Mouse (Mus musculus): ENCODE data around the gene Pde4c. TPM values are rescaled to one million over a fixed set of nuclear protein-coding genes. Genes with fewer than 3 reads are reported as not detected.

Gene Pde4c
- polyA plus RNA-seq, 1 experiment from 2014 or later, result 0.16 TPM

DNA sequence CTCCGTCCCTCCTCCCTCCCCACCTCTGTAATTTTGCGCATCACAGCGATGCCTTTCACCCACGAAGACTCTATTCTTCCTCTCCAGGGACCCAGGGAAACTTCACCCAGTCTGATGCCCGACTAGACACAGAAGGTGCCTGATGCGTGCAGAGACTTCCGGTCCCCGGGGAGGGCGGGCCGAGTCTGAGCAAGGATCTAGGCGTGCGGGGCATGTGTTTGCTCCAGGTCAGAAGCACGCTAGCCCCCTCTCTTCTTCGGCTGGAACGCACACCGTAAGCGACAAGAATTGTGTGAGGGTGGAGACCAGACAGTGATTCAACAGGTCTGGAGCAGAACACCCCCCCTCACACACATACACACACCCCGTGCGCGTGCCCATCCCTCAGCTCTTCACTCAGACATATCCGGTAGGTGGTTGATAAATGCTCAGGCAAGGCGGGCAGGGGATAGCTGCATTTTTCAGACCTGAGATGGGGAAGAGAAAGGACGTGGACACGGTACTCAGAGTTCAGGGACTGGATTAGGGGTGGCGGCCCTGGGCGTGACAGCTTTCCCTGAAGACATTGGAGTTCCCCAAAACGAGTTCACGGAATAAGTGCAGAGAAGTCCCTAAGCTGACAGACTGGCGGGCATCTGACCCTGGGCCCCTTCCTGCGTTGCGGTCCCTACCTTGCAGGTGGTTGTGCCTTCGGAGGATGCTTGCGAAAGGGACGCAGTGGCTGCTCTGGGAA lies 42.5 kb downstream of the Pde4c start:
- ATAC-seq (ENCODE audit: borderline replicate concordance, extremely low read depth, low FRiP score, low TSS enrichment), result no peak
- Histone ChIP-seq H3K36me3 (peaks cover 26% of the 10 kb centered on the region), H3K9ac (peak overlapping the region; percentile 61), H3K4me1 (peaks cover 34% of the 10 kb centered on the region), H3K27me3 (no peaks in the 10 kb centered on the region), H3K9me3 (no peaks in the 10 kb centered on the region), H3K4me2 (peak overlapping the region; percentile 97), H3K4me3 (peak overlapping the region; percentile 52), H3K27ac (peak overlapping the region; percentile 70)
- WGBS, result 1% methylated on average over 34 of the region's 34 CpGs

DNA sequence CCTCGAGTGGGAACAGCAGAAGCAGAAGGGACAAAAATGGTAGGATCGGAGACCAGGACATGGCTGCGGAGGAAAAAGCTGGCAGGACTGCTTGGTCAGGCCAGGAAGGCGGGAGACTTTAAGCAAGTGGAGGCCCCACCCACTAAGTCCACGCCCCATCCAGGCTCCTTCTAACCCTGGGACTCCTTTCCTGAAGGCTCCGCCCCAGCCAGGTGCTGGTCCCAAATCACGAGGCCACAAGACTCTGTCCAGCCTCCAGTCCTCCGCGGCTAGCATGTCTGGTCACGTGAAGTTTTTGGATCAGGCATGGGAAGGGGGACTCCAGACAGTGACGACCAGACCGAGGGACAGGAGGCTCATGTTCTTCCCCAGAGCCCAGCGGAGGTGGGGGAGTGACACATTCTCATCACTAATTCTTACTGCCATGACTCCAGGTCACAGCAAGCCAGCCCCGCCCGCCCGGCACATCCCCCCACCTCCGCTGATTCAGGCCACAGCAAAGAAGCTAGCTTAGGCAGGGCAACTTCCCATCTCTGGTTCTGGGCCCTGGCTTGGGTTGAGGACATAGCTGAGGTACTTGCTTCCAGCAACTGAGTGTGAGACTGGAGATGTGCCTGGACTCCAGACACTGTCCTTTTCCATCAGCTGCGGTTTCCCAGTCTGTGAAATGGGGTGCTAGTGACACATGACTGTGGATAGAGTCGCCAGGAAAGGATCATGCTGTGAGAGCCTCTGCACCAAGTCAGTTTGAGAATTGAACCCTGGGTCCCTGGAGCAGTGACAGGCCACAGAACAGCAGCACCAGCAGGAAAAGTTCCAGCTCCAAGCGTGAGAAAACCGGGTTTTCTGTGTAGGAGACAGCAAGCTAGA lies 43.3 kb downstream of the Pde4c start:
- WGBS, result 6% methylated on average over 21 of the region's 21 CpGs
- H3K27ac ChIP-seq, result peak overlapping the region; percentile 70
- H3K27me3 ChIP-seq, result no peaks in the 10 kb centered on the region
- ATAC-seq (ENCODE audit: borderline replicate concordance, extremely low read depth, low FRiP score, low TSS enrichment), result peak; percentile 72
- H3K4me1 ChIP-seq, result peaks cover 27% of the 10 kb centered on the region
- H3K4me2 ChIP-seq, result peak overlapping the region; percentile 97
- no peaks in the 10 kb centered on the region for H3K9me3 ChIP-seq
- H3K36me3 ChIP-seq, result peaks cover 34% of the 10 kb centered on the region
- peak overlapping the region; percentile 52 for H3K4me3 ChIP-seq
- H3K9ac ChIP-seq, result peak overlapping the region; percentile 61

DNA sequence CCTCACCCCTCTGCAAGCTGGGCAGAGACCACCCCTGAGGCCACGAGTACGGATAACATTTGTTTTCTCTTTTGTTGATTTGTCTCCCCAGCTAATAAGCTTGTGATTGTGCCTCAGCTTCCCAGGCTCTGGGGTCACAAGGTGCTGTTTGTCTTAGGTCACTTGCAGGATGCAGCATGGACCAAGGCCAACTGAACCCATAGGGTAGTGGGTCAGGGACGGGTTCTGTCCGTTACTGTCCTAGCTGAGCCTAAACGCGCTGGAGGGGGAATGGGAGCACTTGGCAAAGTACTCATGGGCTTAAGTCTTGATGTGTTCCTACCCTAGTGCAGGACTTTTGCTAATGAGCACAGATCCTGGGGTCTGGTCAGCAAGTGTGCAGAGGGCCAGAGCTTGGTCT lies 44.0 kb downstream of the Pde4c start:
- ATAC-seq (ENCODE audit: borderline replicate concordance, extremely low read depth, low FRiP score, low TSS enrichment), result no peak
- no peak overlapping the region; the same call in 1 of the 2 replicates for H3K27ac ChIP-seq
- peaks cover 38% of the 10 kb centered on the region for H3K36me3 ChIP-seq
- no peak overlapping the region; the same call in 1 of the 2 replicates for H3K4me2 ChIP-seq
- H3K9me3 ChIP-seq, result no peaks in the 10 kb centered on the region
- 74% methylated on average over 6 of the region's 6 CpGs for WGBS
- no peak overlapping the region for H3K4me3 ChIP-seq
- H3K4me1 ChIP-seq, result peaks cover 28% of the 10 kb centered on the region
- no peak overlapping the region for H3K9ac ChIP-seq
- H3K27me3 ChIP-seq, result no peaks in the 10 kb centered on the region

DNA sequence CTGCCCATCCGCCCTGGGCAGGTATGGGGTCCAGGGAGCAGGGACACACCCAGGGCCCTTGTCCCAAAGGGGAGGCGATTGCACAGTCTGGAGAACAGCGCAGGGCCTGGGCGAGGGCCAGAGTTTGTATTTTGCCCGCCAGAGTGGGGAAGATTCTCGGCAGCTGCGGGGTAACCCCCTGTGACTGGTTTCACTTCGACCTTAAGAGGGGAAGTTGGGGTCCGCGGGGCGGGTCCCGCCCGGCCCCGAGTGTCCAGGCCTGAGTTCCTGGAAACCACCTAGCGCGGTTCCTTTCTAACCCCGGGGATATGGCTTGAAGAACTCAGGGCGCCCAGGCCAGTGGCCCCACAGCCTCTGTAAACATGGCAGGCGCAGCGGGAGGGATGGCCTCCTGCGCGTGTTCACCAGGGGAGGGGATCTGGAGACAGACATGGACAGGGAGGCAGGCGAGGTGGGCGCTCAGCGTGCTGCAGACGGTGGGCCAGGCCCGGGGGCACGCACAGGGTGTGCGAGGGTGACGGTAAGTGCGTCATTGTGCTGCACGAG lies 44.8 kb downstream of the Pde4c start:
- H3K36me3 ChIP-seq, result peaks cover 38% of the 10 kb centered on the region

DNA sequence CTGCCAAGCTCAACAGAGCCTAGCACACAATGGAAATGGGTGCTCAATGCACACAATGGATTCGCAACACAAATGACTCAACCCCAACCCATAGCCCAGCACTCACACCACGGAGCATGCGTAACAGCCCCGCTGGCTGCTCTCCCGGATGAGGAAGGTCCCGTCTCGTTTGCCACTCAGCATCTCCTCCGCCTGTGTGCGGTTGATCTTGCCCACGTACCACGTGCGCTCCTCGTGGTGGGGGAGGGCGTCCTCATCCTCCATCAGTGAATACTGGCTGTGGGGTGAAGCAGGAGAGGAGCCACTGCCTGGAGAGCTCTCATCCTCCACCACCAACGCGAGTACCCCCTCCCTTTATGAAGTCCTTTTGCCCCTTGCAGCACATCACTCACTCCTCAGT lies 45.4 kb downstream of the Pde4c start:
- Histone ChIP-seq H3K27me3 (no peaks in the 10 kb centered on the region), H3K36me3 (peaks cover 38% of the 10 kb centered on the region), H3K9ac (no peak overlapping the region), H3K4me3 (no peak overlapping the region), H3K4me2 (no peak overlapping the region), H3K27ac (no peak overlapping the region), H3K4me1 (peaks cover 40% of the 10 kb centered on the region), H3K9me3 (no peaks in the 10 kb centered on the region)
- ATAC-seq (ENCODE audit: borderline replicate concordance, extremely low read depth, low FRiP score, low TSS enrichment), result no peak
- 80% methylated on average over 16 of the region's 16 CpGs for WGBS

More for the DNA sequence above, 44.8 kb downstream of the Pde4c start:
- no peak for ATAC-seq (ENCODE audit: borderline replicate concordance, extremely low read depth, low FRiP score, low TSS enrichment)
- Histone ChIP-seq H3K27ac (no peak overlapping the region), H3K9ac (no peak overlapping the region), H3K4me3 (no peak overlapping the region), H3K9me3 (no peaks in the 10 kb centered on the region), H3K27me3 (no peaks in the 10 kb centered on the region), H3K4me2 (no peak overlapping the region), H3K4me1 (peaks cover 36% of the 10 kb centered on the region)
- 93% methylated on average over 32 of the region's 32 CpGs for WGBS

DNA sequence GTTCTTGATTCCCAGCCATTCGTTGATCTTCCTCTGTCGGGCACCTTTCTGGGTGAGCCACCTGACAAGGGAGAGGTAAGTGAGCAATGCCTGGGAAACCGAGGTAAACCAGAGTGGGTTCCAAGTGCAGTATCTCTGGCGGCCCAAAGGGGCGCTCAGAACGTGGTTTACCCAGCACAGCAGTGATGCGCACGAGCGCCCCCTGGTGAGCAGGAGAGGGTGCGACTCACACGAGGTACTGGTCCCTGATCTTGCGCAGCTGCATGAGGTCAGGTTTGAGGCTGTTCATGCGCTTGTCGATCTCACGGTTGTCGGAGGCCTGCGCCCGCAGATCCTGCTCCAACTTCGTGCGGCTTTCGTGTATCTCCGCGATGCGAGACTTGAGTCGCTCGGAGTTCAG lies 45.8 kb downstream of the Pde4c start:
- H3K4me2 ChIP-seq, result no peak overlapping the region
- peak; percentile 23; the same call in 1 of the 2 replicates for ATAC-seq (ENCODE audit: borderline replicate concordance, extremely low read depth, low FRiP score, low TSS enrichment)
- H3K36me3 ChIP-seq, result peaks cover 38% of the 10 kb centered on the region
- H3K4me1 ChIP-seq, result peaks cover 44% of the 10 kb centered on the region
- no peaks in the 10 kb centered on the region for H3K9me3 ChIP-seq
- 6% methylated on average over 26 of the region's 26 CpGs for WGBS
- no peak overlapping the region for H3K27ac ChIP-seq
- no peaks in the 10 kb centered on the region for H3K27me3 ChIP-seq
- H3K9ac ChIP-seq, result no peak overlapping the region
- no peak overlapping the region for H3K4me3 ChIP-seq

DNA sequence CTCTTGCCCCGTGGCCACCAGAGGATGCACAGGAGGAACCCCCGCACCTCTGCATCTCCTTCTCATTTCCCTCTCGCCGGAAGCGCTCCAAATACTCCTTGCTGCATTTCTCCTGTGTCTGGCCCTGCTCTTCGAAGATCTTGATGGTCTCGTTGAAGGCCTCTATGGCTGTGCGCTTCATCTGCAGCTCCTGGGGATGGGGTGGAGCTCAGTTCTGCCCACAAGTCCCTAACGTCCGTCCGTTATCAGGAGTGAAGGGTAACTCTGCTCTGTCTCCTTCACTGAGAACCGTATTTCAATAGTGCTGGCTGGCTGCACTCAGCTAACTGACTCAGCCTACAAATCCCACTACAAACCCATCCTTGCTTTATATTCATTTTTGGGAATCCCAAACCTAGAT lies 46.3 kb downstream of the Pde4c start:
- H3K4me2 ChIP-seq, result no peak overlapping the region
- peaks cover 49% of the 10 kb centered on the region for H3K4me1 ChIP-seq
- 66% methylated on average over 12 of the region's 12 CpGs for WGBS
- H3K27ac ChIP-seq, result no peak overlapping the region
- H3K9me3 ChIP-seq, result no peaks in the 10 kb centered on the region
- no peak for ATAC-seq (ENCODE audit: borderline replicate concordance, extremely low read depth, low FRiP score, low TSS enrichment)
- H3K36me3 ChIP-seq, result peaks cover 38% of the 10 kb centered on the region
- H3K27me3 ChIP-seq, result no peaks in the 10 kb centered on the region
- H3K4me3 ChIP-seq, result no peak overlapping the region
- H3K9ac ChIP-seq, result no peak overlapping the region

DNA sequence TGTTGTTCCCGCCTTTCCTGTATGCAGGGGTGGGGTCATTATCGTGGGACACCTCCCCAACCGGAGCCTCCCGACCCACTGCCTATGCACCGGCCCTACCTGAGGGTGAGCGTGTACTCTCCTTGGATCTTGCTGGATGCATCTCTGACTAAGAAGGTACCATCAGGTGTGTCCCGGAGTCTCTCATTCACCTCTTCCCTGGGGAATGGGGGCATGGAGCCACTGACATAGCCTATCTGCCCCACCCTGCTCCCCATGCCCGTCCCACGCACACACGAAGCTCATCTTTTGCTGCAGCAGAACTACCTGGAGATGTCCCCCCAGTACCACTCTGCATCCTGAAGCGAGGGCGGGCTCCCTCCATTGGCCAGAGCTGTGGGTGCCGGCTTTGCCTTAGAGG lies 47.2 kb downstream of the Pde4c start:
- no peak overlapping the region for H3K4me2 ChIP-seq
- no peaks in the 10 kb centered on the region for H3K27me3 ChIP-seq
- peaks cover 52% of the 10 kb centered on the region for H3K4me1 ChIP-seq
- peaks cover 38% of the 10 kb centered on the region for H3K36me3 ChIP-seq
- no peak overlapping the region for H3K27ac ChIP-seq
- ATAC-seq (ENCODE audit: borderline replicate concordance, extremely low read depth, low FRiP score, low TSS enrichment), result no peak
- no peaks in the 10 kb centered on the region for H3K9me3 ChIP-seq
- no peak overlapping the region for H3K4me3 ChIP-seq
- no peak overlapping the region for H3K9ac ChIP-seq
- 88% methylated on average over 13 of the region's 13 CpGs for WGBS

DNA sequence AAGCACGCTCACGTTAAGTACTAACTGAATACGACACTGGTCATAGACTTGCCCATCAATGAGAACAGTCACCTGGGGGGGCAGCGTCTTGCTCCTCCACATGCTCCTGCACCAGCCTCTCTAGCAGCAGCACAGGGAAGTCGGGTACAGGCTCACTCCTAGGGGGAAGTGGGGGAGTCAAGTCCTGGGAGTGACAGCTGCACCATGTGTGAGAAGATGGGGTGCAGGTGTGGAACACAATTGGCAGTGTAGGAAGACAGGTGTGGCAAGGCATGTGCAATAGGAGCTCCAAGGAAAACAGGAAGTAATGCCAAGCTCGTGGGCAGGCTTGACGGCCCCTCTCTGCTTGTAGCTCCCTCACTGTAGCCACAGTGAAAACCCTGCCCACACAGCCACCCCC lies 47.7 kb downstream of the Pde4c start:
- H3K9me3 ChIP-seq, result no peaks in the 10 kb centered on the region
- ATAC-seq (ENCODE audit: borderline replicate concordance, extremely low read depth, low FRiP score, low TSS enrichment), result no peak
- H3K4me2 ChIP-seq, result no peak overlapping the region
- H3K27me3 ChIP-seq, result no peaks in the 10 kb centered on the region
- H3K4me3 ChIP-seq, result no peak overlapping the region
- H3K27ac ChIP-seq, result no peak overlapping the region
- 84% methylated on average over 7 of the region's 7 CpGs for WGBS
- H3K4me1 ChIP-seq, result peaks cover 50% of the 10 kb centered on the region
- H3K9ac ChIP-seq, result no peak overlapping the region
- peaks cover 38% of the 10 kb centered on the region for H3K36me3 ChIP-seq

DNA sequence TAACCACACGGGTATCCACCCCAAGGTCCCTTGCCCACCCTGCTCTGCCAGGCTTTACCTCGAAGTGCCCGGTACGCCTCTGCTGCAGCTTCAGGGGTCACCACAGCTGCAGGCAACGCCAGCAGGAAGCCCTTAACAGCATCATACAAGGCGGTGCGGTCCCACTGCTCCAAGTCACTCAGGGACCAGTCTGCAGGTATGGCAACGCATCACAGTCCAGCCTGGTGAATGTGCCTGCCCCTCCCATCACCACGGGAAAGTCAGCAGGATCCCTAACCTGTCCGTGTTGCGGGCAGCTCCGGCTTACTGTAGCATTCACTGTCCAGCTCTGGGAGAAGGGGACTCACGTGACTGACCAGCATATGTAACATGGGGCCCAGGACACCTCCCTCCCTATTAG lies 48.6 kb downstream of the Pde4c start:
- H3K9me3 ChIP-seq, result no peaks in the 10 kb centered on the region
- H3K4me2 ChIP-seq, result no peak overlapping the region
- WGBS, result 90% methylated on average over 13 of the region's 13 CpGs
- H3K4me3 ChIP-seq, result no peak overlapping the region
- ATAC-seq (ENCODE audit: borderline replicate concordance, extremely low read depth, low FRiP score, low TSS enrichment), result no peak
- peaks cover 41% of the 10 kb centered on the region for H3K4me1 ChIP-seq
- peaks cover 38% of the 10 kb centered on the region for H3K36me3 ChIP-seq
- no peak overlapping the region for H3K9ac ChIP-seq
- no peak overlapping the region for H3K27ac ChIP-seq
- no peaks in the 10 kb centered on the region for H3K27me3 ChIP-seq

DNA sequence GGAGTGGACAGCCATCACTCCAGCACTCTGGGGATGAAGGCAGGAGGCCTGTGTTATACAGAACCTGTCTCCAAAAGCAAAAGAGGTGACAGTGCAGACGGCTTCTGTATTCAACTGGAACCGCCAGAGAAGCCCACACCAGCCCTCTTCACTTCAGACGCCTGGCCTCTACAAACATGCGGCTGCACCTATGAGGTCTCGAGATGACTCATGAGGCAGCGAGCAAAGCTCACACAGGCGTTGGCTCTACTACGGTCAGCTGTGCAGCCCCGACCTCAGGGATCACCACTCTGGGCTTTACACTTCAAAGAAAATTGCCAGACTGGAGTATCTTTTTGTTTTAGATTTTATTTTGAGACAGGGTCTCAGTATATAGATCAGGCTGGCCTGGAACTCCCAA lies 49.4 kb downstream of the Pde4c start:
- Histone ChIP-seq H3K27ac (peak overlapping the region; percentile 80), H3K27me3 (no peaks in the 10 kb centered on the region), H3K9me3 (no peaks in the 10 kb centered on the region), H3K4me2 (0 out of 2 replicates have a peak overlapping the region, but pooled peaks have one; percentile 42), H3K9ac (peak overlapping the region; percentile 20; the same call in 1 of the 2 replicates), H3K36me3 (peaks cover 37% of the 10 kb centered on the region), H3K4me1 (peaks cover 39% of the 10 kb centered on the region), H3K4me3 (no peak overlapping the region)
- ATAC-seq (ENCODE audit: borderline replicate concordance, extremely low read depth, low FRiP score, low TSS enrichment), result no peak
- WGBS, result 65% methylated on average over 9 of the region's 9 CpGs

DNA sequence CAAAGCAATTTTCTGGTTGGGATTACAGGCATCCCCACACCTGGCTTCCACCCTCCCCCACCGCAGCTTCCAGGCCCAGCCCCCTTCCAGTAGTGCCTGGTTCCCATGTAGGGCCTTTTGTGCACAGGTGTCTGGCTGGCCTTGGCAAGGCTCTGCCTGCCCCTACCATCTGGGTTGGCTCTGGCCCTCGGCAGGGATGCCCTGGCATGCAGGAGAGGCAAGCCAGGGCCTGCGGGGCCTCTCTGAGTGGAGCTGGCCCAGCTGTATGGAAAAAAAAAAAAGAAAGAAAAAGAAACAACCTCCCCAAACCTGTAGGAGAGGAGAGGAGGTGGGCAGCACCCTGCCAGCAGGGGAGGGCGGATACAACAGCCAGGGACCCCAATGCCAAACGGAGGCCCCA lies 49.9 kb downstream of the Pde4c start:
- Histone ChIP-seq H3K4me2 (peak overlapping the region; percentile 42), H3K9ac (0 out of 2 replicates have a peak overlapping the region, but pooled peaks have one; percentile 28), H3K36me3 (peaks cover 37% of the 10 kb centered on the region), H3K9me3 (no peaks in the 10 kb centered on the region), H3K4me3 (no peak overlapping the region), H3K27ac (peak overlapping the region; percentile 80), H3K4me1 (peaks cover 45% of the 10 kb centered on the region), H3K27me3 (no peaks in the 10 kb centered on the region)
- no peak for ATAC-seq (ENCODE audit: borderline replicate concordance, extremely low read depth, low FRiP score, low TSS enrichment)
- 51% methylated on average over 5 of the region's 5 CpGs for WGBS

Measured in lung, embryonic 15.5 days (tissue).